Mouse (Mus musculus): Measurements from ENCODE around the gene F11r.

- TF ChIP-seq POLR2A (IDR thresholded peaks at IDR 0.05; ENCODE audit: insufficient read depth, low read depth, low read length) = no peak
- no peak for TF ChIP-seq EP300 (IDR thresholded peaks at IDR 0.05; ENCODE audit: insufficient read depth, low read depth, low read length)
- no peak for TF ChIP-seq CTCF (IDR thresholded peaks at IDR 0.05)
Observed at GRCm38 (mm10) chr1:171473506-171473905, 36.2 kb downstream of the F11r start.

Data from heart, adult 2 months (tissue).